Mouse (Mus musculus) liver, embryonic 13.5 days (tissue): ENCODE results near the gene AI467606. TPM values are rescaled to one million over a fixed set of nuclear protein-coding genes. Genes with fewer than 3 reads are reported as not detected.
A peak's percentile ranks its signal among the peaks of the same experiment; 100 is the strongest.

ENCODE experiments used
- ATAC-seq: fragments of 200-750 bp; cut with Nextera tagmentation; 2 replicates; pipeline ENCODE4 v1.8.0; 2017; ENCODE audit warnings: low read depth, mild to moderate bottlenecking, moderate number of reproducible peaks, moderate library complexity
- DNase-seq: peaks from one replicate; pipeline ENCODE4 v3.0.0; 2022
- H3K27ac ChIP-seq: fragments of 300-500 bp; sonication (generic); 2 replicates; pipeline ENCODE4 v1.5.1; 2015; ENCODE audit warnings: moderate library complexity, mild to moderate bottlenecking, inconsistent platforms
- H3K27me3 ChIP-seq: fragments of 300-500 bp; sonication (generic); 2 replicates; pipeline ENCODE4 v1.6.1; 2015; ENCODE audit warnings: mild to moderate bottlenecking, inconsistent platforms
- H3K36me3 ChIP-seq: fragments of 300-500 bp; sonication (generic); 2 replicates; pipeline ENCODE4 v1.6.1; 2015; ENCODE audit warnings: mild to moderate bottlenecking, inconsistent platforms
- H3K4me1 ChIP-seq: fragments of 300-500 bp; sonication (generic); replicated peaks from 2 replicates; pipeline ENCODE4 v1.6.1; 2015; ENCODE audit warnings: inconsistent platforms
- H3K4me2 ChIP-seq: fragments of 300-500 bp; sonication (generic); 2 replicates; pipeline ENCODE4 v1.6.1; 2015; ENCODE audit warnings: inconsistent platforms, mild to moderate bottlenecking, moderate library complexity
- H3K4me3 ChIP-seq: fragments of 300-500 bp; sonication (generic); replicated peaks from 2 replicates; pipeline ENCODE4 v1.5.1; 2015; ENCODE audit warnings: mild to moderate bottlenecking, inconsistent platforms
- H3K9ac ChIP-seq: fragments of 300-500 bp; sonication (generic); 2 replicates; pipeline ENCODE4 v1.6.1; 2015; ENCODE audit warnings: mild to moderate bottlenecking, inconsistent platforms
- H3K9me3 ChIP-seq: fragments of 300-500 bp; sonication (generic); replicated peaks from 2 replicates; pipeline ENCODE4 v1.6.1; 2016; ENCODE audit warnings: inconsistent platforms
- WGBS: fragments of 180-500 bp; shearing (Covaris S2); methylation state at CpG from one replicate; pipeline ENCODE4 v1.1.7; 2015; ENCODE audit not compliant: insufficient replicate concordance; 5-methylcytosine and 5-hydroxymethylcytosine counted together
- polyA plus RNA-seq: library from polyadenylated mRNA; unstranded; fragments of >200 nt; fragmentation: Nextera tagmentation; extraction: Ambion mirVana; gene quantifications from 2 replicates; pipeline ENCODE4 v1.2.1, GENCODE M21; 2015

Gene AI467606
- polyA plus RNA-seq, 1 experiment from 2014 or later: 7.0 TPM

GRCm38 (mm10) chr7:127098521-127098920, 7.4 kb downstream of the AI467606 start:
- Histone ChIP-seq H3K27ac (no peak overlapping the region), H3K4me3 (no peak overlapping the region), H3K27me3 (no peaks in the 10 kb centered on the region), H3K9me3 (no peaks in the 10 kb centered on the region), H3K4me1 (peaks cover 24% of the 10 kb centered on the region), H3K9ac (no peak overlapping the region), H3K4me2 (0 out of 2 replicates have a peak overlapping the region, but pooled peaks have one; percentile 1), H3K36me3 (no peaks in the 10 kb centered on the region; the same call in 1 of the 2 replicates)
- peak; percentile 51; the same call in 1 of the 2 replicates for ATAC-seq
- WGBS: 61% methylated on average over 5 of the region's 5 CpGs
- no peak for DNase-seq

- ATAC-seq (no peak), DNase-seq (no peak)
- no peak overlapping the region for H3K4me2 ChIP-seq
- H3K36me3 ChIP-seq: no peaks in the 10 kb centered on the region
- H3K9ac ChIP-seq: no peak overlapping the region
- no peaks in the 10 kb centered on the region for H3K9me3 ChIP-seq
- peaks cover 22% of the 10 kb centered on the region for H3K4me1 ChIP-seq
- 86% methylated on average over 4 of the region's 4 CpGs for WGBS
- no peak overlapping the region for H3K4me3 ChIP-seq
- no peaks in the 10 kb centered on the region for H3K27me3 ChIP-seq
- H3K27ac ChIP-seq: no peak overlapping the region
These were observed 7.8 kb downstream of the AI467606 start for GRCm38 (mm10) chr7:127098950-127099349.

- H3K4me3 ChIP-seq: no peak overlapping the region
- H3K9ac ChIP-seq: no peak overlapping the region
- peaks cover 25% of the 10 kb centered on the region for H3K4me1 ChIP-seq
- DNase-seq: no peak
- no peak overlapping the region for H3K4me2 ChIP-seq
- no peak overlapping the region for H3K27ac ChIP-seq
- ATAC-seq: no peak
- no peaks in the 10 kb centered on the region for H3K9me3 ChIP-seq
- no peaks in the 10 kb centered on the region for H3K27me3 ChIP-seq
- no peaks in the 10 kb centered on the region for H3K36me3 ChIP-seq
- WGBS: 56% methylated on average over 4 of the region's 4 CpGs
These were observed 8.4 kb downstream of the AI467606 start for GRCm38 (mm10) chr7:127099528-127099927.

GRCm38 (mm10) chr7:127101451-127102016, 10.4 kb downstream of the AI467606 start:
- DNase-seq: no peak
- Histone ChIP-seq H3K27me3 (no peaks in the 10 kb centered on the region), H3K4me2 (no peak overlapping the region), H3K27ac (no peak overlapping the region), H3K4me1 (peaks cover 32% of the 10 kb centered on the region), H3K4me3 (no peak overlapping the region), H3K36me3 (no peaks in the 10 kb centered on the region), H3K9me3 (no peaks in the 10 kb centered on the region), H3K9ac (no peak overlapping the region)
- WGBS: 16% methylated on average over 2 of the region's 2 CpGs
- no peak for ATAC-seq

GRCm38 (mm10) chr7:127102148-127102547, 11.0 kb downstream of the AI467606 start:
- Histone ChIP-seq H3K27me3 (no peaks in the 10 kb centered on the region), H3K9ac (no peak overlapping the region), H3K4me1 (peaks cover 32% of the 10 kb centered on the region), H3K36me3 (no peaks in the 10 kb centered on the region), H3K27ac (no peak overlapping the region; the same call in 1 of the 2 replicates), H3K4me3 (no peak overlapping the region), H3K9me3 (no peaks in the 10 kb centered on the region), H3K4me2 (no peak overlapping the region)
- no peak for ATAC-seq
- DNase-seq: no peak
- 66% methylated on average over 6 of the region's 6 CpGs for WGBS

GRCm38 (mm10) chr7:127103960-127104359, 12.8 kb downstream of the AI467606 start:
- H3K27ac ChIP-seq: no peak overlapping the region
- no peaks in the 10 kb centered on the region for H3K9me3 ChIP-seq
- peaks cover 24% of the 10 kb centered on the region for H3K4me1 ChIP-seq
- H3K4me2 ChIP-seq: no peak overlapping the region
- no peak overlapping the region for H3K4me3 ChIP-seq
- DNase-seq (no peak), ATAC-seq (0 out of 2 replicates have a peak, but pooled peaks have one; percentile 29)
- WGBS: 55% methylated on average over 6 of the region's 6 CpGs
- H3K9ac ChIP-seq: no peak overlapping the region
- no peaks in the 10 kb centered on the region for H3K27me3 ChIP-seq
- no peaks in the 10 kb centered on the region for H3K36me3 ChIP-seq

- H3K36me3 ChIP-seq: no peaks in the 10 kb centered on the region
- H3K9me3 ChIP-seq: no peaks in the 10 kb centered on the region
- H3K27me3 ChIP-seq: no peaks in the 10 kb centered on the region
- peak overlapping the region; percentile 25; the same call in 1 of the 2 replicates for H3K4me3 ChIP-seq
- DNase-seq: peak; percentile 56
- H3K9ac ChIP-seq: peak overlapping the region; percentile 11
- WGBS: 15% methylated on average over 17 of the region's 17 CpGs
- ATAC-seq: peak; percentile 25; the same call in 1 of the 2 replicates
- H3K27ac ChIP-seq: no peak overlapping the region
- H3K4me1 ChIP-seq: peaks cover 25% of the 10 kb centered on the region
- peak overlapping the region; percentile 55 for H3K4me2 ChIP-seq
These were observed 13.6 kb downstream of the AI467606 start for GRCm38 (mm10) chr7:127104560-127105332.

GRCm38 (mm10) chr7:127105551-127105950, 14.4 kb downstream of the AI467606 start:
- Histone ChIP-seq H3K27ac (no peak overlapping the region), H3K4me1 (peaks cover 27% of the 10 kb centered on the region), H3K9ac (no peak overlapping the region), H3K36me3 (no peaks in the 10 kb centered on the region), H3K27me3 (no peaks in the 10 kb centered on the region), H3K9me3 (no peaks in the 10 kb centered on the region), H3K4me3 (no peak overlapping the region), H3K4me2 (no peak overlapping the region)
- ATAC-seq: no peak
- WGBS: 65% methylated on average over 7 of the region's 7 CpGs
- no peak for DNase-seq

- H3K36me3 ChIP-seq: no peaks in the 10 kb centered on the region
- peaks cover 48% of the 10 kb centered on the region for H3K4me1 ChIP-seq
- no peak overlapping the region for H3K4me2 ChIP-seq
- H3K9me3 ChIP-seq: no peaks in the 10 kb centered on the region
- H3K27me3 ChIP-seq: no peaks in the 10 kb centered on the region
- H3K27ac ChIP-seq: no peak overlapping the region
- WGBS: 39% methylated on average over 18 of the region's 18 CpGs
- no peak overlapping the region for H3K4me3 ChIP-seq
- H3K9ac ChIP-seq: no peak overlapping the region
- DNase-seq (peak; percentile 38), ATAC-seq (peak; percentile 45)
These were observed 19.3 kb downstream of the AI467606 start for GRCm38 (mm10) chr7:127110239-127111007.

GRCm38 (mm10) chr7:127111461-127111860, 20.3 kb downstream of the AI467606 start:
- peak; percentile 49 for ATAC-seq
- H3K27ac ChIP-seq: no peak overlapping the region
- H3K9ac ChIP-seq: no peak overlapping the region
- peak; percentile 72 for DNase-seq
- H3K4me3 ChIP-seq: no peak overlapping the region
- no peaks in the 10 kb centered on the region for H3K36me3 ChIP-seq
- no peaks in the 10 kb centered on the region for H3K27me3 ChIP-seq
- no peaks in the 10 kb centered on the region for H3K9me3 ChIP-seq
- peaks cover 53% of the 10 kb centered on the region for H3K4me1 ChIP-seq
- WGBS: 43% methylated on average over 6 of the region's 6 CpGs
- no peak overlapping the region for H3K4me2 ChIP-seq

- Histone ChIP-seq H3K36me3 (no peaks in the 10 kb centered on the region), H3K4me2 (no peak overlapping the region), H3K4me1 (peaks cover 62% of the 10 kb centered on the region), H3K4me3 (no peak overlapping the region), H3K27me3 (no peaks in the 10 kb centered on the region), H3K9ac (no peak overlapping the region; the same call in 1 of the 2 replicates), H3K27ac (no peak overlapping the region), H3K9me3 (no peaks in the 10 kb centered on the region)
- 66% methylated on average over 12 of the region's 12 CpGs for WGBS
- DNase-seq: no peak
- ATAC-seq: no peak
These were observed 21.2 kb downstream of the AI467606 start for GRCm38 (mm10) chr7:127112251-127112841.
